1 mouse cellular context compared by ENCODE assay signal in genomic region chr4:59000614-59001013, GRCm38 (mm10).
A peak's percentile ranks its signal among the peaks of the same experiment; 100 is the strongest.
TF ChIP-seq lines count a peak whose summit lies in the region.

No protein-coding gene starts in this region.

TF ChIP-seq in CH12.LX, 34 proteins besides CTCF, POLR2A, EP300 and RAD21 (continued from another document):
- TF ChIP-seq MAZ (IDR thresholded peaks at IDR 0.05; ENCODE audit: low read depth, low read length) (no peak), ZMIZ1 (IDR thresholded peaks at IDR 0.05; ENCODE audit: low read depth, low read length) (no peak), MYC (IDR thresholded peaks at IDR 0.05; ENCODE audit: low read depth, low read length) (peak; percentile 82), MEF2A (IDR thresholded peaks at IDR 0.05; ENCODE audit: borderline replicate concordance, low read depth, low read length) (no peak), RCOR1 (conservative IDR thresholded peaks at IDR 0.05; ENCODE audit: low read depth, low read length) (no peak), CHD2 (IDR thresholded peaks at IDR 0.05; ENCODE audit: low read length) (no peak), ZNF384 (IDR thresholded peaks at IDR 0.05; ENCODE audit: low read depth, low read length) (peak; percentile 97), JUN (IDR thresholded peaks at IDR 0.05; ENCODE audit: insufficient read depth, low read depth, low read length) (no peak), SMC3 (IDR thresholded peaks at IDR 0.05; ENCODE audit: low read depth, low read length) (peak; percentile 57), GABPA (IDR thresholded peaks at IDR 0.05; ENCODE audit: insufficient replicate concordance, low read depth, low read length) (no peak), USF2 (conservative IDR thresholded peaks at IDR 0.05; ENCODE audit: low read depth, low read length) (no peak), TCF12 (IDR thresholded peaks at IDR 0.05; ENCODE audit: low read depth, low read length) (no peak), SIN3A (IDR thresholded peaks at IDR 0.05; ENCODE audit: low read length) (0 out of 2 replicates have a peak, but pooled peaks have one; percentile 19), ZKSCAN1 (IDR thresholded peaks at IDR 0.05; ENCODE audit: borderline replicate concordance, low read depth, low read length) (no peak), MAFK (IDR thresholded peaks at IDR 0.05; ENCODE audit: insufficient replicate concordance, low read length) (no peak)
